Mouse (Mus musculus): ENCODE results near the gene Prex1. TPM values are rescaled to one million over a fixed set of nuclear protein-coding genes. Genes with fewer than 3 reads are reported as not detected.

Gene Prex1
- polyA plus RNA-seq, 1 experiment from 2014 or later, result 11.3 TPM

- Histone ChIP-seq H3K36me3 (ENCODE audit: control insufficient read depth, insufficient read depth, low read length) (peaks cover 8% of the 10 kb centered on the region; the same call in 1 of the 2 replicates), H3K9ac (ENCODE audit: low read length) (no peak overlapping the region), H3K4me1 (replicated peaks; ENCODE audit: control insufficient read depth, insufficient read depth, low read length) (0 out of 2 replicates have a peak, but pooled peaks cover 3% of the 10 kb centered on the region), H3K4me3 (ENCODE audit: low read depth, low read length) (no peak overlapping the region), H3K27me3 (replicated peaks; ENCODE audit: control insufficient read depth, insufficient read depth, low read length) (no peaks in the 10 kb centered on the region), H3K9me3 (ENCODE audit: control insufficient read depth, low read length) (no peaks in the 10 kb centered on the region), H3K27ac (ENCODE audit: low read depth) (no peak overlapping the region), H3K4me2 (ENCODE audit: low read length) (no peak overlapping the region)
- ATAC-seq (replicated peaks; ENCODE audit: low FRiP score, low TSS enrichment, low read depth), result no peak
- WGBS, result 76% methylated on average over 4 of the region's 4 CpGs
- DNase-seq (ENCODE audit: low spot score), result no peak
Observed at GRCm38 (mm10) chr2:166637673-166637990, 76.0 kb downstream of the Prex1 start.

DNA sequence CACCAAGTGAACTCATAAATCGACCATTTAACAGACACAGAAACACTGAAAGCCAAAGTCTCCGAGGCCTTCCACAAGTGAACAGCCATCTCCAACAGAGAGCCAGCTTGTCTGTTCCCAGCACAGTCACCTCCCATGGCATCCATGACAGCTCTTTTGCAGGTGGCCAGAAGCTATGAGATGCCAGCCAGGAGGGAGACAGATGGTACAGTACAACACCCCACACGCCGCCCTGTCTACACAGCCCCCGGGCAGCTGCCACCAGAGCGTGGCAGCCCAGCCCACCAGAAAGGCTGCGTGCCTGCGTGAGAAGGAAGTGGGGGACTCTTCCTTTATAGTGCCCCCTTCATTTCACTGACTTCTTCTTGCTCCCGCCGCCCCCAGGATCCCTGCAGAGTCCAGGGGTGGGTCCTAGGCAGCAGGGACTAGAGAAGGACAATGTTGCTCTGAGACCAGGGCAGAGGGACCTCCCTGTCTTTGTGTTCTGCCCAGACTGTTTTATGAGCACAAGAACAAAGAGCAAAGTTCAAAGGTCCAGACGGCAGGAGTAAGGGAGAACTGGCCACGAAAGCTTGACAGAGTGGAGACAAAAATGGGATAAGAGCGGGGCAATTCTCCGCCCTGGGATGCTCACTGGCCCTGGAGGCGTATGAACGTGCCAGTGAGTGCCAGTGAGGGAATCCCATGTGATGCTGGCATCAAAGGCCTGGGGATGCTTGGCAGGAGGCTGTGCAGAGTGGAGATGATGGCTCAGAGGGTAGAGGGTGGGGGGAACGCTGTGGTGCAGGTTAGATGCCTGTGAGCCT lies 76.6 kb downstream of the Prex1 start:
- Histone ChIP-seq H3K4me3 (ENCODE audit: low read depth, low read length) (no peak overlapping the region), H3K4me2 (ENCODE audit: low read length) (no peak overlapping the region), H3K27me3 (replicated peaks; ENCODE audit: control insufficient read depth, insufficient read depth, low read length) (no peaks in the 10 kb centered on the region), H3K9me3 (ENCODE audit: control insufficient read depth, low read length) (no peaks in the 10 kb centered on the region), H3K27ac (ENCODE audit: low read depth) (no peak overlapping the region), H3K4me1 (replicated peaks; ENCODE audit: control insufficient read depth, insufficient read depth, low read length) (0 out of 2 replicates have a peak, but pooled peaks cover 3% of the 10 kb centered on the region), H3K9ac (ENCODE audit: low read length) (no peak overlapping the region), H3K36me3 (ENCODE audit: control insufficient read depth, insufficient read depth, low read length) (peaks cover 9% of the 10 kb centered on the region; the same call in 1 of the 2 replicates)
- DNase-seq (ENCODE audit: low spot score) (no peak), ATAC-seq (replicated peaks; ENCODE audit: low FRiP score, low TSS enrichment, low read depth) (no peak)
- 69% methylated on average over 17 of the region's 17 CpGs for WGBS

GRCm38 (mm10) chr2:166635521-166635920 lies 78.1 kb downstream of the Prex1 start:
- Histone ChIP-seq H3K9ac (ENCODE audit: low read length) (no peak overlapping the region), H3K9me3 (ENCODE audit: control insufficient read depth, low read length) (no peaks in the 10 kb centered on the region), H3K4me2 (ENCODE audit: low read length) (no peak overlapping the region), H3K36me3 (ENCODE audit: control insufficient read depth, insufficient read depth, low read length) (peaks cover 9% of the 10 kb centered on the region; the same call in 1 of the 2 replicates), H3K27ac (ENCODE audit: low read depth) (no peak overlapping the region), H3K27me3 (replicated peaks; ENCODE audit: control insufficient read depth, insufficient read depth, low read length) (no peaks in the 10 kb centered on the region), H3K4me3 (ENCODE audit: low read depth, low read length) (no peak overlapping the region), H3K4me1 (replicated peaks; ENCODE audit: control insufficient read depth, insufficient read depth, low read length) (0 out of 2 replicates have a peak, but pooled peaks cover 5% of the 10 kb centered on the region)
- 84% methylated on average over 10 of the region's 10 CpGs for WGBS
- ATAC-seq (replicated peaks; ENCODE audit: low FRiP score, low TSS enrichment, low read depth), result 0 out of 2 replicates have a peak, but pooled peaks have one; percentile 30
- no peak for DNase-seq (ENCODE audit: low spot score)

GRCm38 (mm10) chr2:166632571-166633361 lies 80.9 kb downstream of the Prex1 start:
- DNase-seq (ENCODE audit: low spot score), result no peak
- Histone ChIP-seq H3K9me3 (ENCODE audit: control insufficient read depth, low read length) (no peaks in the 10 kb centered on the region), H3K36me3 (ENCODE audit: control insufficient read depth, insufficient read depth, low read length) (peaks cover 5% of the 10 kb centered on the region; the same call in 1 of the 2 replicates), H3K27me3 (replicated peaks; ENCODE audit: control insufficient read depth, insufficient read depth, low read length) (no peaks in the 10 kb centered on the region), H3K4me2 (ENCODE audit: low read length) (no peak overlapping the region), H3K4me1 (replicated peaks; ENCODE audit: control insufficient read depth, insufficient read depth, low read length) (0 out of 2 replicates have a peak, but pooled peaks cover 2% of the 10 kb centered on the region), H3K4me3 (ENCODE audit: low read depth, low read length) (no peak overlapping the region), H3K27ac (ENCODE audit: low read depth) (no peak overlapping the region), H3K9ac (ENCODE audit: low read length) (no peak overlapping the region)
- no peak for ATAC-seq (replicated peaks; ENCODE audit: low FRiP score, low TSS enrichment, low read depth)
- WGBS, result 87% methylated on average over 13 of the region's 13 CpGs

DNA sequence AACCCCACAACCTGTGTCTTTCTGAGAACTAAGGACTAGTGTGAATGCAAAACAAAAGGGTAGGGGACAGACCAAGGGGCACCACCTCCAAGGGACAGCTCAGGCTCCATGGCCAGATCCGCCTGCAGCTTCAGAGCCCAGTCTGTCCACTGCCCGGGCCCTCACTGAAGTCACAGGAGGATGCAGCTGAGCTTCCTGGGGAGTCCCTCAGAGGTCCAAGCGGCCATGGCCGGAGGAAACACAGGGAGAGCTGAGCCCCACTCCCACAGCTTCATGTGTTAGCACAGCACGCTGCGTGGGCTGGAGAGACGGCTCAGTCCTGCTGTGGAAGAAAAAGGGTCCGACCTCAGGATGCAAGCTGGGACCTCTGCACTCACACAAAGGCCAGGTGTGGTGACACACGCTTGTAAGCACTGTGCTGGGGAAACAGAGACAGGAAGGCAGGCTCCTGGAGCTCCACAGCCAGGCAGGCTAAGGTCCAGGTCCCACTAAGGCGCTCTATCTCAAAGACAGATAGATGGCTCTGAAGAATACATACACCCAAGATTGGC lies 81.9 kb downstream of the Prex1 start:
- H3K4me1 ChIP-seq (replicated peaks; ENCODE audit: control insufficient read depth, insufficient read depth, low read length), result 0 out of 2 replicates have a peak, but pooled peaks cover 2% of the 10 kb centered on the region
- WGBS, result 83% methylated on average over 10 of the region's 10 CpGs
- no peak overlapping the region for H3K4me3 ChIP-seq (ENCODE audit: low read depth, low read length)
- H3K36me3 ChIP-seq (ENCODE audit: control insufficient read depth, insufficient read depth, low read length), result peaks cover 5% of the 10 kb centered on the region; the same call in 1 of the 2 replicates
- no peaks in the 10 kb centered on the region for H3K27me3 ChIP-seq (replicated peaks; ENCODE audit: control insufficient read depth, insufficient read depth, low read length)
- DNase-seq (ENCODE audit: low spot score) (no peak), ATAC-seq (replicated peaks; ENCODE audit: low FRiP score, low TSS enrichment, low read depth) (no peak)
- H3K9me3 ChIP-seq (ENCODE audit: control insufficient read depth, low read length), result no peaks in the 10 kb centered on the region
- no peak overlapping the region for H3K4me2 ChIP-seq (ENCODE audit: low read length)
- no peak overlapping the region for H3K27ac ChIP-seq (ENCODE audit: low read depth)
- no peak overlapping the region for H3K9ac ChIP-seq (ENCODE audit: low read length)

GRCm38 (mm10) chr2:166631189-166631588 lies 82.4 kb downstream of the Prex1 start:
- no peak overlapping the region for H3K4me2 ChIP-seq (ENCODE audit: low read length)
- 0 out of 2 replicates have a peak, but pooled peaks cover 2% of the 10 kb centered on the region for H3K4me1 ChIP-seq (replicated peaks; ENCODE audit: control insufficient read depth, insufficient read depth, low read length)
- H3K27me3 ChIP-seq (replicated peaks; ENCODE audit: control insufficient read depth, insufficient read depth, low read length), result no peaks in the 10 kb centered on the region
- WGBS, result 90% methylated on average over 5 of the region's 5 CpGs
- H3K9me3 ChIP-seq (ENCODE audit: control insufficient read depth, low read length), result no peaks in the 10 kb centered on the region
- H3K9ac ChIP-seq (ENCODE audit: low read length), result no peak overlapping the region
- no peak for DNase-seq (ENCODE audit: low spot score)
- no peak overlapping the region for H3K27ac ChIP-seq (ENCODE audit: low read depth)
- no peak for ATAC-seq (replicated peaks; ENCODE audit: low FRiP score, low TSS enrichment, low read depth)
- H3K36me3 ChIP-seq (ENCODE audit: control insufficient read depth, insufficient read depth, low read length), result peaks cover 5% of the 10 kb centered on the region; the same call in 1 of the 2 replicates
- no peak overlapping the region for H3K4me3 ChIP-seq (ENCODE audit: low read depth, low read length)

DNA sequence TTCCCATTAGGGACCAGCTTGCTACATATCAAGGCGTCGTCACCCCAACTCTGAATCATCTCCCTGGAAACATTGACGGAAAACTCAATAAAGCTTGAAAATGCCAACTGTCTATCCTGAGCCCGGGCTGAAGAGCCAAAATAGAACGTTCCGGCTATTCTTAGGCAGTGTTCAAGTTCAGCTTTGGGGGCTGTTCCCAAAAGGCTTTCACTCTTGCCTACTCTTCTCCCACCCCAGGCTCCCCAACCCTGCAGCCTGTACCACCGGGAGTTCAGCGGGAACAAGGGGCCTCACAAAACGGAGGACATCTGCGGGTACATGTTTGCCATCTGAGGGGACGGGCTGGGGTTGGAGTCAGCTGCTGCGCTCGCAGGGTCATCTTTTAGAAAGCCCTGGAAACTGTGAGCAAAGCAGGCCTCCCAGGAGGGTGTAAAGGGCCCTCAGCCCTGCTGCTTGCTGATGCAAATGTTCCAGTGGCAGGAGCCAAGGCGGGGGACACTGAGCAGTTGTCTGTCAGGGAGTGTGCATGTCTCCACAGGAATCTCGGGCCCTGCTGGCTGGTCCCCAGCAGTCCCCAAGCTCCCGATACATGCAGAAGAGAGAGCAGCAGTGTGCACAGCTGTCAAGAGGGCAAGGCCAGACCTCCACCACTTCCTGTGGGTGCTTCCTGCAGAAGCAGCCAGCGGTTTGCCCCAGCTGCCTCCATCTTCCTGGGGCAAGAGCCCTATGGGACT lies 83.5 kb downstream of the Prex1 start:
- ATAC-seq (replicated peaks; ENCODE audit: low FRiP score, low TSS enrichment, low read depth), result no peak
- Histone ChIP-seq H3K4me3 (ENCODE audit: low read depth, low read length) (no peak overlapping the region), H3K9ac (ENCODE audit: low read length) (no peak overlapping the region), H3K27ac (ENCODE audit: low read depth) (no peak overlapping the region), H3K36me3 (ENCODE audit: control insufficient read depth, insufficient read depth, low read length) (peaks cover 5% of the 10 kb centered on the region; the same call in 1 of the 2 replicates), H3K9me3 (ENCODE audit: control insufficient read depth, low read length) (no peaks in the 10 kb centered on the region), H3K4me1 (replicated peaks; ENCODE audit: control insufficient read depth, insufficient read depth, low read length) (0 out of 2 replicates have a peak, but pooled peaks cover 2% of the 10 kb centered on the region), H3K4me2 (ENCODE audit: low read length) (no peak overlapping the region), H3K27me3 (replicated peaks; ENCODE audit: control insufficient read depth, insufficient read depth, low read length) (no peaks in the 10 kb centered on the region)
- DNase-seq (ENCODE audit: low spot score), result no peak
- 86% methylated on average over 17 of the region's 17 CpGs for WGBS

- ATAC-seq (replicated peaks; ENCODE audit: low FRiP score, low TSS enrichment, low read depth) (no peak), DNase-seq (ENCODE audit: low spot score) (no peak)
- no peaks in the 10 kb centered on the region for H3K27me3 ChIP-seq (replicated peaks; ENCODE audit: control insufficient read depth, insufficient read depth, low read length)
- H3K4me2 ChIP-seq (ENCODE audit: low read length), result no peak overlapping the region
- H3K4me3 ChIP-seq (ENCODE audit: low read depth, low read length), result no peak overlapping the region
- 0 out of 2 replicates have a peak, but pooled peaks cover 1% of the 10 kb centered on the region for H3K36me3 ChIP-seq (ENCODE audit: control insufficient read depth, insufficient read depth, low read length)
- H3K9me3 ChIP-seq (ENCODE audit: control insufficient read depth, low read length), result no peaks in the 10 kb centered on the region
- peaks cover 10% of the 10 kb centered on the region; the same call in 1 of the 2 replicates for H3K4me1 ChIP-seq (replicated peaks; ENCODE audit: control insufficient read depth, insufficient read depth, low read length)
- WGBS, result 90% methylated on average over 6 of the region's 6 CpGs
- no peak overlapping the region for H3K27ac ChIP-seq (ENCODE audit: low read depth)
- H3K9ac ChIP-seq (ENCODE audit: low read length), result no peak overlapping the region
Observed at GRCm38 (mm10) chr2:166627578-166627977, 86.1 kb downstream of the Prex1 start.

All from intestine, embryonic 14.5 days (tissue).